Mouse (Mus musculus): Measurements from ENCODE around the gene Zfp541.
A peak's percentile ranks its signal among the peaks of the same experiment; 100 is the strongest.

The Zfp541 gene

DNA sequence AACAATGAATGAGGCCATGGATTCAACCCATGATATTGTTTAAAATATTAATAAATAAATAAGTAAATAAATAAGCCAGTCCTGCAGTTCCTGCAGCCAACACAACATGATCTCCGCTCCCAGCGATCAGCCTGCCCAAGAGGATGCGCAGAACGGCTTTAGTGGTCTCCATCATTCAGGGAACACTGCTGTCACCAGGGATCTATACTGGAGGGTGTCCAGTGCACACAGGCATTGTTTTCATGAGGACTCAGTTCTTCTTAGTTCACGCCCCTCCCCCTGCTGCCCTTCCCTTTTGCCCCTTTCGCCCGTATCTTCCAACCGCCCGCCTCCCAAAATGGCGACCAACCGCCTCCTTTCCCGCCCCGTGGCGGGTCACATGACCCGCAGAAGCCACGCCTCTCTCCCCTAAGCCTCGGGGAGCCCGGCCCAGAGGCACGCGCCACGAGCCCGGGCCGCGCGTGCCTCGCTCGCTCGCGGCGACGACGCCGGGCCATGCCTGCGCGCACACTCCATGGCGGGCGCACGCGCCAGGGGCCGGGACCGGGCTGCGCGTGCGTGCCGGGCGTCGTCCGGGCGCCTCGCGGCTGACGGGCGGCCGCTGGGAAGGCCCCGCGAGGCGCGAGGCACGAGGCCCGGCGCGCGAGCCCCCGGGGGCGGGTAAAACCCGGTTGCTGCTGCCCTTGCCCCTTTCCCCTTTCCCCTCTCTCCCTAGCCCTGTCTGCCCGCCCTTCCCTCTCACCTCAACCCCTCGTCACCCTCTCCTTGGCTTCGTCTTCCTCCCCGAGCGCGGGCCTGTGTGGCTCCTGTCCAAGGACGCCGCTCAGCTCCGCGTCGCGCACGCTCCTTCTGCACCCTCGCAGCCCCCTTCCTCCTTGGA is at the start of gene Zfp541:
TSS of gene Zfp541 (plus strand) at position 596 of the 880 bp plus-strand sequence.
- DNase-seq (ENCODE audit: extremely low read depth, insufficient read length, low spot score), result no peak

DNA sequence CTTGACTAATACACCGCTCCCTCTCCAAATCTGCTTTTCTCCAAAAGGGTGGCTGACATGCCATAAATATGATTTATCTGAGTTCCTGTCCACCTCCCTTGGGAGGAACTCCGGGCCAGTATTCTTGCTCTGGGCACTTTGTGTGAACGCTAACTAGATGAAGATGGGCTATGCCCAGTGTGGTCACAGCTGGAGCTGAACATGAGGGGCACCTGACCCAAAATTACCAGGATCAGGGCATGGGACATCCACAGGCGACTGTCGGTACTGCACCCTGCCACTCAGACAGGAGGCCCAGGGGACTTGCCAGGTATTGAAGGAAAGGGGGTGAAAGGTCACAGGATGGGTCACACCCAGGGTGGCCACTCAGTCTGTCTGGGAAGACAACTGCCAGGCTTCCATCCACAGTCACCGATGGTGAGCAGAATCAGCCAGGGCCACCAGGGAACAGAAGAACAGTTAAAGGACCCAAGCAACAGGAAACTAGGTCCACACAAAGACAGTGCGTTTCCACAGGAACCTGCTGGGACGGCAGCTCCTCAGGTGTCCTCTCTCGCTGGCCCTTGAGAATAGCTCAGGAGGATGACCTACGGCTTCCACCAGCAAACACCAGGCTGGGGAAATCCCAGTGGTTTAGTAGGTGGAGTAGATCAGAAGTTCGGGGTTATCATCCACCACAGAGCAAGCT is 48.9 kb upstream of the Zfp541 start:
- DNase-seq (ENCODE audit: extremely low read depth, insufficient read length, low spot score), result no peak

DNA sequence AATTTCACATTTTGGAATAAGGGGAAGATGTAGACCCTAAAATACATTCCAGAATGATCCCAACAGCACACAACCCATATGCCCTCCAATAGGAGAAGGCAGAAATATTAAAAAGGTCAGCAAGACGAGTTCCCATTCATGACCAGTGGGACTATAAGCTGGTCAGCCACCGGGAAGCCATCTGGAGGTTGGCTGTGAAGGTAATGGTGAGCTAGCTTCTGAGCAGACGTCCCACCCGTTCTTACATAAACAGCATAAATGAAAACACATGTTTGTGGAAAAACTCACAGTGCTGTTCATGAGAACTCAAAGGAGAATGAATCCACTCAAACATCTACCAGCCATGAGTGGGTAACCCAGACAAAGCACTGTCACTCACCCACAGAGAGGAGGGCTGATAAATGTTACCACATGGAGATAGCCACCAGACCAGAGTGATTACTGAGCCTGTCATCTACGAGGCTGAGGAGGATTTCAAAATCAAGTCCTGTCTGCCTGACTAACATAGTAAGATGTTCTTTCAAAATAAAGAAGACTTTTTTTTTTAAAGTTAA is 47.8 kb upstream of the Zfp541 start:
- DNase-seq (ENCODE audit: extremely low read depth, insufficient read length, low spot score), result no peak

DNA sequence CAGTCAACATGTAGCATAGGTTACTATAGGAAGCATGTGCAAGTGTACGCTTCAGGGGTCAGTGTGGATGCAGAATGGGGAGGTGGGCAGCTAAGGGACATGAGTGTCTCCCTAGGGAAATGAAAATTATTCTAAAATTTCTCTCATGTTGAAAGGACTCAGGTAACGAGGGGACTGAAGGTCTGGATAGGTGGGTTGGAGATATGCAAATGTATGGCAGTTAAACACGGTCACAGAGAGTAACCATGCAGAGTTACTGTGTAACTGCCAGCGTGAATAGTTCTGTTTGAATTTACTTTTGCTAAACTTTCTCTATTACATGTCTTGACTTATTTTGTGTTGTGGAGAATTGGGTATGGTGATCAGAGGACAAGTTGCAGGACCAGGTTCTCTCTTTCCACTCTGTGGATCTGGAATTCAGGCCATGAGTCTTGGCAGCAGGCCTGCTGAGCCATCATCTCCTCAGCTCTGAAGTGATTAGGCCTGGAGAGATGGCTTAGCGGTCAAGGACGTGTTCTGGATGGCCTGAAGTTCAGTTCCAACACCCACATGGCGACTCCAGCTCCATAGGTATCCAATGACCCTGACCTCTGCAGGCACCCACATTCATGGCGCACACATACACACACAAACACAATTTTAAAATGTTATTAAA is 47.0 kb upstream of the Zfp541 start:
- no peak for DNase-seq (ENCODE audit: extremely low read depth, insufficient read length, low spot score)

DNA sequence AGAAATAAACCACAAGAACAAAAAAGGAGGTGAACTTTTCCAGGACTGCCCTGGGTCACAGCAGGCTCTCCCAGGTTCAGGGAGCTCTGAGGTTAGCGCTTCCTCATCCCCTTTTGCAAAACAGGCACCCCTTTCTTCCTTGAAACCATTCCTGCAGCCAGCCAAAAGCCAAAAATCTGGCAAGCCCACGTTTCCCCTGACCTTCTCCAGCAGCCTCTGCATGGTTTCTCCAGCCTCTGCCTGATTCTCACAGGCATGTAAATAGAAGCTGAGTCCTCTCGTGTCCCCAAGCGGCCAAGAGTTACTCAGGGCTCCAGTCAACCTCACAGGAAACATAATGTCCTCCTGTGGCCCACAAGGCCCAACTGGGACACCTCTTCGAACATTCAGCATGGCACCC is 46.2 kb upstream of the Zfp541 start:
- DNase-seq (ENCODE audit: extremely low read depth, insufficient read length, low spot score), result no peak

DNA sequence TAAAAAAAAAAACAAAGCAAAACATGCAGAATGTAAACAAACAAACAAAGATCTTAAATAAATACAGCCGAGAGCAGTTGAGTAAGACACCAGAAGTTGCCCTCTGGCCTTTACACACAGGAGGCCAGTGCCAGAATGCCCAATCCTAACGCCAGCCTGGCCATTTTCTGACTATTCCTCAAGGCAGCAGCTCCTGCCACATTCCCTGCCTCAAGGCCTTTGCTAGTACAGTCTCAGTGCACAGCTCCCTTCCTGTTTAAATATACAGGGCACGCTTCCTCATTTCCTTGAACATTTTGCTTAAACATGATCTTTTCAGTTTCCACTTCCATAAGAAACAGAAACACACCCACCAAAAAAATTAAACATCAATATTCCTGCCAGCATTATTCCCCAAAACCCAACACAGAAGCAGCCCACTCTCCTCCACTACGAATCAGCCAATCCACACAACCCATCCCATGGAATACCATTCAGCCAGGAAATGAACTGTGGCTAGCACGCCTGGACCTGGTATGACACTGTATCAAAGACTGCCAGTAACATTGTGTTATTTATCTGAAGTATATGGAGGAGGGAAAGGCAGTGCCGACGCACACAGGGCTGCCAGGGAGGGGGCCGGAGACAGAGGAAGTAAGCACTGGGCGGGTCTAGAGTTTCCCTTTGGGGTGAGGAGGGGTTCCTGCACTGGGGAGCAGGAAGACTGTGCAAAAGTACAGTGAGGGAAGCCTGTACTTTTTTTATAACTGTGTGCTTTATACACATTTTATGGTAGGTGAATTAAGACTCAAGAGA is 43.4 kb upstream of the Zfp541 start:
- no peak for DNase-seq (ENCODE audit: extremely low read depth, insufficient read length, low spot score)

DNA sequence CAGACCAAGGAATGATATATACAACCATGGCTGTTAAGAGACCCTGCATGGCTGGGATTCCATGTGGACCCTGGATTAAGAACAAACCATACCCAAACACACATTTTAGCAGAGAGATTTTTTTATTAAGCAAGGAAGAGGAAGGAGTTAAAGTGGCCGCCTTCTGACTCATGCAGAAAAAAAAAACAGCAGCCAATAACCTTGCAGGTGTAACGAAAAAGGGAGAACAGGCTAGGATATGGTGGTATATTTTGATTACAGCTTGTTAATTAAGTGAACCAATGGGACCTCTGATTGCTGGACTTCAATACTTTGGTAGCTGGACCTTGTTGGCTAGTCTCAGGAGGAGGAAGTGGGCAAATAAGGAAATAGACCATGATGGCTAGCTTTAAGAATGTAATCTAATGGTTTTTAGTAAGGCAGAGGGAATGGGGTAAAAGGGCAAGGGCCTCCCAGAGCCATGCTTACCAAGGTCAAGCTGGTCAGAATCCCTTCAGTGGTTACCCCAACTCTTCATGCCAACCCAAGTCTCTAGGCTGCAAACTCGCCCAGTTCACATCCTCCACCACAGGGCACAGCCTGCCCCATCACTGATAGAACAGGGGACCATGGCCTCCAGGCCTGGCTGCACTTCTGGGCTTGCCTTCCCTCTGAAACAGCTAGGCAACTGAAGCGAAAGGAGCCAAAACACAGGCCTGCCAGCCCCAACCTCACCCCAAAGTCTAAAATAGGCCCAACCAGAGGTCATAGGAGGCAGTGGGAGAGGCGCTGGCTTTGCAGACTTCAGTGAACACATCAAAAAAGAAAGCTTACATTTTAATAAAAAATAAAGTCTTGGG is 42.1 kb upstream of the Zfp541 start:
- DNase-seq (ENCODE audit: extremely low read depth, insufficient read length, low spot score), result no peak

DNA sequence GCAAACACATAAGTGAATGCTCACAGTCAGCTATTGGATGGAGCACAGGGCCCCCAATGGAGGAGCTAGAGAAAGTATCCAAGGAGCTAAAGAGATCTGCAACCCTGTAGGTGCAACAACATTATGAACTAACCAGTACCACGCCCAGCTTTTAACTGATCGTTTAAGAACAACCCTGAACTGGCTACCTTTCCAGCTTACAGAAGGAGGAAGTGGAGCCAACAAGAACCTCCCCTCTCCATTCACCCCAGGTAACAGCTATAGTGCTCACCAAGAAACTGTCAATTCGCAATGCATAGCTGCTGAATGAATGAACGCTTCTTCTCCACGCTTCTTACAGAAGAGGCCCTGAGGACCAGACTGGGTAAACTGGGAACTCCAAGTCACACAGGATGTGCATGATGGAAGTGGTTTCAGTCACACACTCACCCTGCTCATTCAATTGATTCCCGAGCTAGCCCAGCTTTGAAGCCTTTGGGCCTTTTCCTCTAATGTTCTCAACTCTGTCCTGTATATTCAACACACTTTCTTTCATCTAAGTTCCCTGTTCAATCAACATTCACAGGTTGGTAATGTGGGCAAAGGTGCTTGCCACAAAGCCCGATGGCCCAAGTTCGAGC is 36.9 kb upstream of the Zfp541 start:
- no peak for DNase-seq (ENCODE audit: extremely low read depth, insufficient read length, low spot score)

DNA sequence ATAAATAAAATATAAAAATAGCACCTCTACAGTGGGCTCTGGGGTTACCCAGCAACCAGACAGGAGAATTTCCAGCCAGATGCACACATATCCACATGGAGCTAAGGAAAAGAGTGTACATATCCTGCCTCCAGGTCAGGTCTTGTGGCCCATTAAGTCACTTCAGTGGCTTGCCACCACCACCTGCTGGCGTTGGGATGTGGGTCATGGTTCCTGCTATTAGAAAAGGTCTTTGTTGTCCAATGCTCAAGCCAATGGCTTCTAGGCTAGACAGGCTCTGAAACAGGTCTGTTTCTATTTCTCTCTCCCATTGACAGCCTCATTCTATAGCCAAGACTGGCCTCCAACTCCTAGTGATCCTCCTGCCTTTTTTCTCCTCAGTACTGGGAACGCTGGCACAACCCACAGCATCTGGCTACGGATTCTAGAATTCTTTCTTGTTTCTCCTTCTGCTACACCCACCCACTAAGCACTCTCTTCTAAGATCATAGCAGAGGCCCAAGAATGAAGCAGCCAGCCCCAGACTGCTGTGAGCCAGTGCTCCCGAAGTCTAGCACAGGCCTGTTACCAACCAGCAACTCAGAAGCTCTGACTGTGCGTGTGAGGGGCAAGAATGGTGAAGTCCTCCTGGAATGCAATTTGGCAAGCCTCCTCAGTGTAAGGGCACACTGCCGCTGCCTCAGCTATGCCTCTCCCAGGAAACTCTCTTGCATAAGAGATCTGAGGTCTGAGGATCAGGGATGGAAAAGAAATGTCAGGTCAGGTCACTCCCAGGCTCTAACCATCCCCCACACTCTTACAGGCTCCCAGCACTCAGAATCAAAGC is 33.3 kb upstream of the Zfp541 start:
- peak; percentile 65 for DNase-seq (ENCODE audit: extremely low read depth, insufficient read length, low spot score)

DNA sequence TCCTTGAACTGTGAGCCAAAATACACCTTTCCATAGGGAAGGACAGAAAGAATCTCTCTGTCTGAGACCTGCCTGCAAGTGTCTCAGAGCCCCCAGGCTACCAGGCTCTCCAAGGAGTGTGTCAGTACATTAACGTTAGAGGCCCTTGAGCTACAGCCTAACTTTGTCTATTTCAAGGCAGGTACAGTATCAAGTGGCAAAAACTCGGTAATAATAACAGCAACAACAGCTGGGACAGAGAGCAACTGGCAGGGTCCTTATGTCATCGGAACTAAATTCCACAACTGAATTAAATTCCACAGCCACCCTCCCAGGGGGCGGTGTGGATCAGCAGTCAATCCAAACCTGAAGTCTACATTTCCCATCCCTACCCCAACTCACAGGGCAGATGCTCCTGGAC is 30.5 kb upstream of the Zfp541 start:
- no peak for DNase-seq (ENCODE audit: extremely low read depth, insufficient read length, low spot score)

DNA sequence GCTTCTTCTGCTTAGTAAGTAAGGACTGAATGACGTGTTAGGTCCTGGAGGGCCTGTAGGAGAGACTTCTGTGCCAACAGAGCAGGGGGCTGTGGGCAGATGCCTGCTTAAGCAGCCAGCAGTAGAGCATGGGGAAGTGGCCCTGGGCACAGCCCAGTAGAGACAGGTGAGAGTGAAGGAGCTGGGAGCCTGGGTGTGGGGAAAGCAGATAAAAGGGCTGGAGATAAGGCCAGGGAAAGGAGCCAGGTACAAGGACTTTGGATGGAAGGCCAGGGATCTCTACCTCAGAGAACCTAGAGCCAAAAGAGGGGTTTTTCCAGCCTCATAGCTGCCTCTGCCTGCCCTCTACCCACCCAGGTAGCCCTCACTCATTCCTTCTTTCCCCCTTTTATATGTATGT is 28.6 kb upstream of the Zfp541 start:
- no peak for DNase-seq (ENCODE audit: extremely low read depth, insufficient read length, low spot score)

DNA sequence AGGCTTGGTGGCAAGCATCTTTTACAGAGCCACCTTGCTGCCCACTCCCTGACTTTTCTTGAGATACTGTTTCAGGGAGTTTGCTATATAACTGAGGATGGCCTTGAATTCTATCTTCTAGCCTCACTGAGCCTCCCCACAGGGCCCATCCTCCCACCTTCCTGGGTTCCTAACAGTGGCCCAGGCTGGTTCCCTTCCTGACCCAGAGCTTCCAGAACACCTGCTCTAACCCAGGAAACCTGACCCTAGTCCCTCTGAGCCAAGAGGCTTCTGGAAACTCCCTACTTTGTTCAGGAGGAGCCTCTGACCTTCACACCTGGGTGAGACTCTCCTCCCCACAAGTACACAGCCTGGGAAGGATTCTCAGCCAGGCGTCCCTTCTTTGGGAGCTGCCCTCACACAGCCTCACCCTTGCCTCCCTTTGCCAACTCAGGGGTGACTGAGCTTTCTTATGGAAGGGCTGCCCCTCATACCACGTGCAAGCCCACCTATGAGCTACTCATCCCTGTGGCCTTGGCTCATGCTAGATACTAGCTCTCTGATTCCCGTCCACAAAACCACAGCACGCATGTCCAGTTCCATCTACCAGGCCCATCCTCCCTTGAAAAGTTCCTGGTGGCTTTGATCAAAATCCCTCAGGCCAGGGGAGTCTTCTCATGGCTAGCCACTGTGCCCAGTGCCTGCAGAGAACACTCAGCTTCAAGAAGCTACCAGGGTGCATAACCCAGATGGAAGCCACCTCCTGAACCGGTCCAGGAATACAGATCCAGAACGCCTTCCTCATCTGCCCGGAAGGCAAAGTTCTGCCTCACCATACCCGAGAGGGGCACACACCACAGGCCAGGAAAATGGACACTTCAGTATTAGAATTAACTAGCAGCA is 27.8 kb upstream of the Zfp541 start:
- DNase-seq (ENCODE audit: extremely low read depth, insufficient read length, low spot score), result no peak

DNA sequence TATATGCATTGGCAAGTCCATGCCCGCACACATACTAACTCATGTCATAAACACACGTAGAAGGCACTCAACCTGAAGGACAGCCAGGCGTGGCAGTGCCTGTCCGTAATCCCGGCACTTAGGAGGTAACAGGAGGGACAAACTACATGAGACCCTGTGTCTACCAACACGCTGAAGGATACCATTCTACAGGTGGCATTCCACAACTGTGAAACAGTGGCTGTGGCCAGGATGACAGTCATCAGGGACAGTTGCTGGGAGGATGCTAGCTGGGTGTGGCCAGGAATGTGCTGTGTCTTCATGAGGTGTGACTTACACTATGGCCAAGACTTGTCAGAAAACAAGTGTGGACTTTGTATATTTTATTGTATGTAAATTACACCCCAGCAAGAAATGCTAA is 24.6 kb upstream of the Zfp541 start:
- DNase-seq (ENCODE audit: extremely low read depth, insufficient read length, low spot score), result no peak

DNA sequence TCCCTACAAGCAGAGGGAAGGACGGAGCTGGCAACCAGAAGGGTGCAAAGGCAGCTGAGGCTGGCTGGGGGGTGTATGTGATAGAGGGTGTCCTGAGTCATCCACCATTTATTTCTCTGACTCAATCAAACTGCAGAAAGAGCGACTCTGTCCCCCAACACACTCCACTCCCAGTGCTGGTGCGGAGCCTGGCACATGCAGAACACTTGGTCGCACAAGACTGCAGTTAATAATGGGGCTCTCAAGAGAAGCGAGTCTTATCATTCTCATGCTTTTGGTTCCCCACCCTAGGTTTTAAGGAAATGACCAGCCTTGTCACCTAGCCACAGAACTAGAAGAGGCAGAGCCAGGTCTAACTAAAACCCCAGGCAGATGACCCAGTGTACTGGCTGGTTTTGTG is 22.3 kb upstream of the Zfp541 start:
- no peak for DNase-seq (ENCODE audit: extremely low read depth, insufficient read length, low spot score)

DNA sequence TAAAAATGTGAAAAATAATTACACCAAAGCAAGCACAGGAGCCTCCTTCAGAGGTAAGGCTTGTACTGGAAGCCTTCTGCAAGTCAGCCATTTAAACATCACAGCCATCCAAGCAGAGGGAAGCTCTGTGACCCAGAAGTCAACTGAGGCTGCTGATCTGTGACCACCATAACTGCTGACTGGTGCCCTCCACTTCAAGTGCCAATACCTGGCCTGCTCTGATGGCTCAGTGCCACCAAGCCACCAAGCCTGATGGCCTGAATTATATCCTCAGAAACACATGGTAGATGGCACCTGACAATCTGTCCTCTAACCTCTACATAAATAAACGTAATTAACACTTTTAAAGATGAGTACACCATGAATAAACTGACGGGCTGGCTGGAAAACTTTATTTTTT is 20.4 kb upstream of the Zfp541 start:
- DNase-seq (ENCODE audit: extremely low read depth, insufficient read length, low spot score), result no peak

DNA sequence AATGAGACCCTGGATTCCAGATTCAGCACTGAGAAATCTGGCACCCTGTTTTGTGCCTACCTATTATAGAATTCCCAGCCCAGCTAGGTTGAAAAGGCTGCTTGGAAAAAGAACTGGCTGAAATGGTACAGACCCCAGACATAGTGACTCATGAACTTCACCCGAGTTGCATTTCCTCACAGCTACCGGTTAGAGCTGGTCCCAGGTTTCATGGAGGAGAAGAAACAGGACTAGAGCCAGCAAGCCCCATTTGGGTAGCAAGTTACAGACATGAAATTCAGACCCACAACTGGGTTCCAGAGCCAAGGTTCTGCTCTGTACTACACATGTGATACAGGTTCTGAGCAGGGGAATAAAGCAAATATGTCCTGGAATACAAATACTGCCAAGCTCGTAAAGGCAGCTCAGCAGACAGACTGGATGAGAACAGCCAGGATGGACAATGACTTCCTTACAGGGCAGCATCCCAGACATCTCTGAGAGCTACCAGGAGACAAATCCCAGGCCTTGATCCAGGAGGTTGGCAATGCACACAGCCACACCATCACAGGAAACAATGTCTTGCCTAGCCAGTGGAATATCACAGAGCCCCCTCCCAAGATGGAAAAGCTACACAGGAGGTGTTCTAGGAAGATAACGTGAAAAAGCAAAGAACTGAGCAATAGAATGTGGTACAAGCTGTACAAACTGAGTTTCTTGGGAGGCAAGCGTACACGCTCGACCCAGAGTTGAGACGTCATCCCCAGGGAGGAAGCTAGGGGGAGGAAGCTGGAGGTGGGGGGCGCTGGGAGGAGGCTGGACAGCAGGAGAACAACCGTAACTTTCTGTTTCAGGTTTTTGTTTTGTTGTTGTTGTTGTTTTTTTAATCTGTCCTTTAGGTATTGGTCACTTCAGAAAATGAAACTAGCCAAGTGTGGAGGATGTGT is 18.5 kb upstream of the Zfp541 start:
- no peak for DNase-seq (ENCODE audit: extremely low read depth, insufficient read length, low spot score)

Measured in 3134 (cell line).